Mouse (Mus musculus): ENCODE data around the gene Tinf2. TPM values are rescaled to one million over a fixed set of nuclear protein-coding genes. Genes with fewer than 3 reads are reported as not detected.

The Tinf2 gene
- polyA plus RNA-seq (2017; shearing (Covaris generic)), result 10 to 100 TPM; 23.4 to 28.3 TPM

DNA sequence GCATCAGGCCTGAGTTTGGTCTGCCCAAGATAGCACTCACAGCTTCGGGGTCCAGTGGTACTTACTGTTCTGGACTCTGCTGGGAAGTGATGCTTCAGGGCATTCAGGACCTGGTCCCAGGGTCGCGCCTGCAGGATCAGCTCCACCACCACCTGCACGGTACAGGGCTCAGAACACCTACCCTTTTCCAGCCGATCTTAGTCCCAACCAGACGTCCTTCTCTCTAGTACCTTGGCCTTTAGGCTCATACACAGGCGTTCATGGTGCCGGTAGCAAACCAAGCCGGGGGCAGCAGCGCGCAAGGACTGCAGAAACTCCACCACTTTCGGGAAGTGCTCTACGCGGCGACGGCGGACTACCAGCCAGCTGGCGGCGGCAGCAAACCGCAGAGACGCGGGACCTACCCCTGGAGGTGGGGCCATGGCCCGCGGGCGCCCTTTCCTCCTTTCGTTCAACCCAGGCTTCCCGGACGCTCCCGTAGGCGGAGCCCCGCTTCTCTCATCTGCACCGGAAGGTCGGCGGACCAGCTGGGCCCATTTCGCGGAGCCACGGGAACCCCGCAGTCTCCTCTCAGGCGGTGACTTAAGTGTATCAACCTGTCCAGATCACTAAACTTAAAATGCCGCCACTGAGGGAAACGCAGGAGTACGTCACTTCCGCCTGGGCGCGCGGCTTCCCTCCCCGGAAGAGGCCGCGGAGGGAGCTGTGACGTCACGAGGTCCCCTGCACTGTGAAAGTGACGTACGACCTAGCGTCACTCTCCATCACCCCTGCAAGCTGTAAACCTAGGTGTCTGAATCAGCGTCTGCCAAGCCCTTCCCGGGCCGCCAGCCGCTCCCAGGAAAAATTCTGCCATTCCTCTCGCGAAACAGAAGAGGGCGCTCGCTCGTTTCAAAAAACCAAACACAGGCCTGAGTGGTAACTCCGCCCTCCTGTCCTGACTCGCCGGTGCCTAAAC lies at the start of gene Tinf2:
TSS of gene Tinf2 (minus strand) at position 661 of the 958 bp plus-strand sequence.
- peak; percentile 93 for ATAC-seq

DNA sequence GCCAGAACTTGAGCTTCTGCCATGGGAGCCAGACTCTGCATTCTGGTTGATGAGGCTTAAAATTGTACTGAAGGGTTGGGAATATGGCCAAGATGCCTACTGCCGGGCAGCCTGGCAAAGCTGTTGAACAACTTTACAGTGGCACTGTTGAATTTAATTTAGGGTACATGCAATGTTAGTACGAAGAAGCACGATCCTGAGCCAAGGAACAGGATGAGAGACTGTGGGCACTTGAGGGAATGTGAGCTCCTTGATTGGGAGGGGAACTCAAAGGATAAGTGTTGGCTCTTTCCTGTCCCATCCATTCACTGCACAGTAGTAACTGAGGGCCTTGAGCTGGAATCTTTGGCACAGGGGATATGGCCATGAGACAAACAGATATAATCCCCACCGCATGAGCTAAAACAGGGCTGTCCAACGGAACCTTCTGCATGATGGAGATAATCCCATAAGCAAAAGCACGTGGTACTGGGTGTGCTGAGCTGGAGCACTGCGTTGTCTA lies 49.0 kb upstream of the Tinf2 start:
- no peak for ATAC-seq

DNA sequence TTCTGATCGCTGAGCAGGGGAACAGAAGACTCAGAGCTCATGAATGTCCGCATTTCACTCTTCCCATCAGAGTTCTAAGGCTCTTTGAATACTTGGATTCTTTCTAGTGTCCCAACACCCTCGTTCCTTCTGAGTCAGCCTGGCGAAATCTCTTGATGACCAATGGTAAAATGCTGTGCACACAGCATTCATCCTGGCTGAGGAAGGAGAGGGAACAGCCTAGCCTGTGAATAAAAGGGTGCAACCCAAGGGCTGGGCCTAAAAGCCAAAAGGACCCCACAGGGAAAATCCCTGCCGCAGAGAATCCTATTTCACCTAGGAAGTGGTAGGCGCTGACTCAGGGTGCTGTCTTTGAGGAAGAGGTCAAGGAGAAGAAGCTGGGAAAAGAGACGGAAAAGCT lies 48.5 kb upstream of the Tinf2 start:
- ATAC-seq, result no peak

GRCm38 (mm10) chr14:55727889-55728685 lies 46.5 kb upstream of the Tinf2 start:
- ATAC-seq, result no peak

- no peak for ATAC-seq
Observed at GRCm38 (mm10) chr14:55726261-55726660, 44.6 kb upstream of the Tinf2 start.

DNA sequence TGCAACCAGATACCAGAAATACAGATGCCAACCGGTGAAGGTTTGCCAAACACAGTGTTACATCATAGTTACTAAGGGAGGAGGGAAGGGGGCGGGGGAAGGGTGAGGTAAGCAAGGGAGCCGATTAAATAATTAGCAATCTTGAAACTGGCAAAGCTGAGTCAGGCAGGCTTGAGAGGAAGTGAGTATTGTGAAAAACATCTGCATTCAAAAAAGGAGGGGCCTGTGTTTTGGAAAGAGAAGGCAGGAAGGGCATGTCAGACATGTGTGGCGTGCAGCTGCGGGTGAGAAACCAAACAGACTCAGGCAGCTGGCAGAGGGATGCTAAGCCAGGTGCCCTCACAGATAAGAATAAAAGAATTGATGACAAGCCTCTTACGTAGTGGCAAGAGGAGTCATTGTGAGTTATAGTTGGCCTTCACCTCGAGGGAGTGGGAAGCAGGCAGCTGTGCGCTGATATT lies 42.8 kb upstream of the Tinf2 start:
- peak; percentile 85 for ATAC-seq

- ATAC-seq, result no peak
Observed at GRCm38 (mm10) chr14:55723433-55723832, 41.8 kb upstream of the Tinf2 start.

DNA sequence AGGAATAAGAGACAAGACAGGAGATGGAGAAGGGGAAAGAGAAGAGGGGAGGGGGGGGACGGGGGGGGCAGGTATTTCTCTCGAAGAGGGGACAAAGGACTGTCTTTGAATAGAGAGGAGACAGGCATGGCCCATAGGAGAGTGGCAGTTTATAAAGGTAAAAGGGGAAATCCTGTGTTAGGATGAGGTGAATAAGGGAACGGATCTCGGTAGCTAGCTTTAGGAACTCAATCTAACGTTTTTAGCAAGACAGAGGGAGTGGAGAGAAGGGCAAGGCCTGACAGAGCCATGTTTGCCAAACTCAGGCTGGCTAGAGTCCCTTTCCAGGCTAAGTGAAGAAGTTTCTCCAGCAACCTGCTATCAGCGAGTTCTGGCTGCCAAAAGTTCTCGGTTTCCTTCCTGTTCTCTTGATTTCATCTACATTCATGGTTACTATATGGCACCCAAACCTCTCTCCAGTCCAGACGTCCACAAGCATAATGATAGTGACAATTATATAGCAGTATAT lies 40.9 kb upstream of the Tinf2 start:
- ATAC-seq, result no peak

DNA sequence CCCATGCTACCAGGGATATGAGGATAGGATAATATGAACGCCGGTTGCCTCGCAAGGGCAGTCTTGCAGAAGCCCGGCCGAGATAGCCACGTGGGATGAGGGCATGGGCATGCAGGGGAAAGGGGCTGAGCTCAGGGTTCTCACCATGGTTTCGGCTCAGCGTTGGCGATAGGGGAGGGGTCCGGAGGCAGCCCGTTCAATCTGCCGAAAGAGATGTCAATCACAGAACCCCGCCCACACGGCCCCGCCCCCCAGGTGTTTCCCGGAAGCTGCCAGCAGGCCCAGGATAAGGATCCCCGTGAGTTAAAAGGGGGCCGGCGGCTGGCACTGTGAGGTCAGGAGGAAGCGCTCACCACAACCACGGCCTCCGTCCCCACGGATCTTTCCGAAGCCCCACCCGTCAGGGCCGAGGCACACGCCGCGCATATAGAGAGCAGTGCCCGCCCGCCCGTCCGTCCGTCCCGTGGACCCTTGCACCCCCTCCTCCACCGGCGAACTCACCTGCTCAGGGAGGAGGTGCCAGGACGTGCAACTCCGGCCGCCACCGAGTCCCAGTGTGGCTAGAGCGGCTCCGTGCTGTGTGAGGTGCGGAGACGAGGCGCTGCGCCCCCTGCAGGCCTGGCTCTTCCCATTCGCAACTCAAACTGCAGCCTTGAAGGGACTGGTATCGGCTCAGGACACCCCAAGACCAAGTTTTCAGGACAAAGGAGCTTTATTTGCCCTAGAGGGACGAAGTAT lies 40.2 kb upstream of the Tinf2 start, which contains the start of gene Rabggta:
TSS of gene Rabggta (minus strand) at position 564 of the 738 bp plus-strand sequence.
- ATAC-seq, result peak; percentile 53

DNA sequence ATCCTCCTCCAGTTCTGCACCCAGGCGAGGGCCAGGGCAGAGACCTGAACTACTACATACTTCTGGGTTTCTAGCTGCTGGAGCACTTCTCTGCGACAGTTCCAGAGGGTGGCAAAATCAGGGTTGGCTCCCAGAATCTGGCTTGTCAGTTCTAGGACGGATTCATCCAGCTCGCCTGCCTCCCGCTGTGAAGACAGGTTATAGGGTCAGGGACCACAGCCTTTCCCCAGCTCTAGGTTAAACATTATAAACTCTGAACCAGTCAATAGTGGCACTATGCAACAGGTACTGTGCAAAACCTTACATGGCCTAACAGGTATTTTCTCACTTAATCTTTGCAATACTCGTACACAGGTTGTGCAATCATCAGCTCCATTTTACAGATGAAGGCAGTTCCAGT lies 39.5 kb upstream of the Tinf2 start:
- no peak for ATAC-seq

DNA sequence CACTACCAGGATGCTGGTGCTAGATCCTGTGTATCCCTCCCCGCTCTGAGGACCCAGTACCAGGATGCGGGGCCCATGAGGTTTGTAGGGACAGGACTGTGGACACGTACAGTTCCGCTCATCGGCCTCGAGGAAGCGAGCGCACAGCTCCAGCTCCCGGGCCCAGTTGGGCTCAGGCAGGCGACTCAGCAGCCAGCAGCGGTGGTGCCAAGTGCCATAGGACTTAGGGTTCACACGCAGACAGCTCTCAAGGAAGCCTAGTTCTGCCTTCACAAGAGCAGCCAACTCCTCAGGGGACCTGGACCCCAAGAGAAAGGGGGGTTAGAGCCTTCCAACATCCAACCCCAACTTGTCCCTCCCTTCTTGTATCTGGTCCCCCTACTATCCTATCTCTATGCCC lies 39.0 kb upstream of the Tinf2 start:
- ATAC-seq, result no peak

DNA sequence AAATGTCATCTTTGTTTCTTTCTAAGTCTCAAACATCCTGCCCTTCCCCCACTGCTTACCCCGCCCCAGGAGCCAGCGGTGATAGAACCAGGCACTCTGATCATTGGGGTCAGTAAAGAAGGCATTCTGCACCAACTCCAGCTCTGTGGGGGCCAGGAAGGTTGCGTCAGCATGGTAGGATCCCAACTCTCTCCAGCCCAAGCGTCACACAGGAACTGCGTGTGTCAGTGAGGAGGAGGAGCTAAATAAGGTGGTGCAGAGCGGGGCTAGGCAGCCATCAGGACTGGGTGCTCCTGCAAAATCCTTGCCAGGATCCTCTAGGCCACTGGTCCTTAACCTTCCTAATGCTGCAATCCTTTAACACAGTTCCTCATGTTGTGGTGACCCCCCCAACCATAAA lies 38.1 kb upstream of the Tinf2 start:
- no peak for ATAC-seq

- ATAC-seq, result no peak
Observed at GRCm38 (mm10) chr14:55716884-55717283, 35.3 kb upstream of the Tinf2 start.

- no peak for ATAC-seq
Observed at GRCm38 (mm10) chr14:55716271-55716670, 34.7 kb upstream of the Tinf2 start.

DNA sequence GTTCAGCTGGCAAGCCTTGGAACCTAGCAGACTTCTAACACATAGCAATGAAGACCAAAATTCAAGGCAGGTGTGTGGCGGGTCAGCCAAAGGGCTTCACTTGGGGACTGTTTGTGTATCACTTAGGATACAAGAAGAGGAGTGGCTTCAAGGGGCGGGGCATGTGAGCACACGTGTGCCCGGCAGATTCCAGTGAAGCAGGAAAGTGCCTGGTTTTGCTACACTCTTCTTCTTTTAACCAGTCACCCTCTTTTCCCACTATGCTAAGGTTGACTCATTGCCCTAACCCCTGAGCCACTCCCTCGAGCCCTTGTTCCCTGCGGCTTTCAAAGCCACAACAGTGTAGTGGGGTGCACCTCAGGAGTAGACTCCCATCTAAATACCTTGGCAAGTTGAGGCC lies 33.3 kb upstream of the Tinf2 start:
- no peak for ATAC-seq

- no peak for ATAC-seq
Observed at GRCm38 (mm10) chr14:55713729-55714122, 32.1 kb upstream of the Tinf2 start, which contains the start of gene Tgm1. Gene Tgm1 (minus strand): TSS chr14:55713926.

GRCm38 (mm10) chr14:55713007-55713728 lies 31.5 kb upstream of the Tinf2 start:
- no peak for ATAC-seq

GRCm38 (mm10) chr14:55711786-55712185 lies 30.2 kb upstream of the Tinf2 start:
- no peak for ATAC-seq

DNA sequence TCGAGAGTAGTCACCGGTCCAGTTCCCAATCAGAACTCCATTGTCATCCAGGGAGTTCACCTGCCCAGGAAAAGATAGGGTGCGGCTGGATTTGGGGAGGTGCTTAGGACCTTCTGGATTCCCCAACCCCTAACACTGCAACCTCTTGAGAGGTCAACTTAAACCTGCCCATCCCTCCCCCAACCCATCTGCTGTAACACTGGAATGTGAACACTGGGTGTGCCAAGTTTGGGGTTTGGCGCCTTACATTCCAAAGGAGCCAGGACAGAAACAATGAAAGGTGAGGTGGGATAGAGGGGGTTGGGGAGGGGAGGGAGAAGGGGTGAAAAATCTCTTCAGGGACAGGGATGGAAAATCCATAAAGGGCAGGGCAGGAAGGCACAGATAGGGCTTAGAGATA lies 27.9 kb upstream of the Tinf2 start:
- no peak for ATAC-seq

- no peak for ATAC-seq
Observed at GRCm38 (mm10) chr14:55707397-55707796, 25.8 kb upstream of the Tinf2 start.

DNA sequence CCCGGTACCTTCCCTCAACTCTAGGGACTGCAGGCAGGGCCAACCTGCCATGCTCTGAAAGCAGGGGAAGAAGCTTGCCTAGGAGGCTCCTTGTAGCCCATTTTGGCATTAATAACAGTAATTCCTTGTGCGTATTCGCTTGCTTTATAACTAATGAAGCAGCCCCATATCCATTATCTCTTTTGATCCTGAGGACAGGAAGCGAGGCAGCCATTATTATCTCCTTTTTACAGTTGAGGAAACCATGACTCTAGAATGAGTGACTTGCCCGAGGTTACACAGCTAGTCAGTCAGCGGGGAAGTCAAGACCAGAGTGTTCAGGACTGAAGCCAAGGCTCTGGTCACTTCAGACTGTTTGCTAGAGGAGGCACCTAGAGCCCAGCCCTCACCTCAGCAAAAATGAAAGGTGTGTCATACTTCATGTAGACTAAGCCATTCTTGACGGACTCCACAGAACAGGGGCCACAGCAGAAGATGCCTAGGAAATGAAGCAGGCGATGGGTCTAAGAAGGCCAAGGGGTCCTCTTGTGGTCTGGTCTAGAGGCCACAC lies 24.5 kb upstream of the Tinf2 start:
- no peak for ATAC-seq

Data from activated CD4-positive, CD25-positive, alpha-beta regulatory T cell, adult 4 months (primary cell).